Mouse (Mus musculus): ENCODE results near the gene Trank1. TPM values are rescaled to one million over a fixed set of nuclear protein-coding genes. Genes with fewer than 3 reads are reported as not detected.

Trank1 gene
- polyA plus RNA-seq, 1 experiment from 2014 or later, result 0.10 TPM

DNA sequence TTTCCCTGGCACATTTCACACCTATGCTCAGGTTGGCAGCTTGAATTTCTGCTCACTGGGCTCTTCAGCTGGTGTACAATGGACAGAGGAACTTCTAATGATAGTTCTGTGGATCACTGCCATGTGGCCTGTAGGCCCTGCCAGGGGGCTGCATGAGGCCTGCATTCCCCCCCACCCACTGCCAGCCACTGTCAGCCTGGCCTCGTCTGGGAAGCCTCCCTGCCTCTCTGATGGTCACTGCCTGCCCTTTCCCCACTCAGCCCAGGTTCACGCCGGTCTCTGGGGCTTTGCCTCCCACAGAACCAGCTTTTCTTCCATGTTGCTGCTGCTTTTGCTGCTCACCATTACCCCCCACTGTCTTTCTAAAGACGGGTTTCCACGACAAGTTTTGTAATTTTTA lies 83.7 kb downstream of the Trank1 start:
- H3K4me2 ChIP-seq, result no peak overlapping the region
- H3K4me3 ChIP-seq (replicated peaks), result no peak overlapping the region
- H3K9ac ChIP-seq (replicated peaks), result no peak overlapping the region
- no peak overlapping the region for H3K27ac ChIP-seq
- H3K4me1 ChIP-seq (replicated peaks), result no peaks in the 10 kb centered on the region
- no peaks in the 10 kb centered on the region for H3K9me3 ChIP-seq
- no peaks in the 10 kb centered on the region for H3K36me3 ChIP-seq
- ATAC-seq (ENCODE audit: insufficient number of reproducible peaks, insufficient read depth, low FRiP score, low TSS enrichment, low read depth), result no peak
- WGBS, result 68% methylated on average over 5 of the region's 5 CpGs
- no peaks in the 10 kb centered on the region; the same call in 1 of the 2 replicates for H3K27me3 ChIP-seq

DNA sequence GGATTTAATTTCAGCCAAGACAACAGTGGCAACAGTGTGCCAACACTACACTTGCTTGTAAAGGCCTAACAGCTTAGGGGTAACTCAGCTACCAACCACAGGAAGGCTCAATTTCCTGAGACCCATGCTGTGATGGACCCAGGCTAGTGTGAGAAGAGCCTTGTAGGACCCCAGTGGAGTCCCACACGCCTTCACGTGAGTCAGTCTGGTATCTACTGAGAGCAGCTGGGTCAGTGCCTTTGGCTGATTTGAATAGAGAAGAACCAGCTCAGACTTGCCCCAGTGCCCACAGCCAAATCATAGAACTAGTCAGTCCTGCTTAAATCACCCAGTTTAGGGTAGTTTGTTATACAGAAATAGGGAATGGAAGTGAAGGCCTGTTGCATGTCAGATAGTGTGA lies 86.5 kb downstream of the Trank1 start:
- no peak overlapping the region for H3K9ac ChIP-seq (replicated peaks)
- no peaks in the 10 kb centered on the region; the same call in 1 of the 2 replicates for H3K27me3 ChIP-seq
- ATAC-seq (ENCODE audit: insufficient number of reproducible peaks, insufficient read depth, low FRiP score, low TSS enrichment, low read depth), result no peak
- H3K4me1 ChIP-seq (replicated peaks), result no peaks in the 10 kb centered on the region
- H3K36me3 ChIP-seq, result no peaks in the 10 kb centered on the region
- no peaks in the 10 kb centered on the region for H3K9me3 ChIP-seq
- H3K4me2 ChIP-seq, result no peak overlapping the region
- H3K4me3 ChIP-seq (replicated peaks), result no peak overlapping the region
- H3K27ac ChIP-seq, result no peak overlapping the region
- 74% methylated on average over 2 of the region's 2 CpGs for WGBS

DNA sequence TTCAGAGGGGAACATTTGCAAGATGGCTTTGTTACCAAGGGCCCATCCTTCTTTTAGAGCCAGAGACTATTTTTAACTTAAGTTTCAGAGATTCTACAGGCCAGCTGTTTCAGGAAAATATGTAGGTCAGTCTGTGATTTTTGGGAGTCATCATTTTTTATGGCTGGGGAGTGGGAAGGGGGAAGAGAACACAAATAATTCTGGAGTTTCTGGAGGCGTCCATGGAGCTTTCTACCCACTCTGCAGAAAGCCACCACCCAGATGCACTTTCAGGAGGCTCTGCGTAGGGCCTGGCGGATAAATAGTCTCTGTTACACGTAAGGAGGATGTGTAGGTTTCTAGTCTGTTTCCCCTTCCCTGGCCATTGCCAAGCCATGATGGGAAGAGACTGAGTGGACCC lies 88.5 kb downstream of the Trank1 start:
- Histone ChIP-seq H3K36me3 (no peaks in the 10 kb centered on the region), H3K9me3 (no peaks in the 10 kb centered on the region), H3K27me3 (no peaks in the 10 kb centered on the region; the same call in 1 of the 2 replicates), H3K27ac (no peak overlapping the region), H3K4me1 (replicated peaks) (no peaks in the 10 kb centered on the region), H3K4me2 (no peak overlapping the region), H3K9ac (replicated peaks) (no peak overlapping the region), H3K4me3 (replicated peaks) (no peak overlapping the region)
- 76% methylated on average over 4 of the region's 4 CpGs for WGBS
- no peak for ATAC-seq (ENCODE audit: insufficient number of reproducible peaks, insufficient read depth, low FRiP score, low TSS enrichment, low read depth)

DNA sequence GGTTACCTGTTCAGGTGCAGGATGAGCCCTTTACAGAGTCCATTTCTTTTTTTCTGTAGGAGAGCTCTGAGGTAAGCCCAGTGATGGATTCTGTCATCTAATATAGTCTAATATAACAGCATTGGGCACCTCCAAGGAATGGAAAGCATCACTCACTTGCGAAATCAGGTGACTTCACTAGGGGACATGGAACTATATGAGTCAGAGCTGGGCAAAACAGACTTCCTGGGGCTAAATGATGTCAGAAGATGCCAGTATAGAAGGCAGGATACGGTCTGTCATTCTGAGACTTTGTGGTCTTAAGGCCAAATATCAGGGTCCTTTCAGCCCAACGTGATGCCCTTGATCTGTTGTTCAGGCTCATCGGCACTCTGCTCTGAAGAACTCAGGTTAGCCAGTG lies 91.6 kb downstream of the Trank1 start:
- Histone ChIP-seq H3K27ac (no peak overlapping the region), H3K36me3 (no peaks in the 10 kb centered on the region), H3K27me3 (no peaks in the 10 kb centered on the region; the same call in 1 of the 2 replicates), H3K9ac (replicated peaks) (no peak overlapping the region), H3K4me3 (replicated peaks) (no peak overlapping the region), H3K4me1 (replicated peaks) (no peaks in the 10 kb centered on the region), H3K4me2 (no peak overlapping the region), H3K9me3 (no peaks in the 10 kb centered on the region)
- 88% methylated on average over 4 of the region's 4 CpGs for WGBS
- ATAC-seq (ENCODE audit: insufficient number of reproducible peaks, insufficient read depth, low FRiP score, low TSS enrichment, low read depth), result no peak

DNA sequence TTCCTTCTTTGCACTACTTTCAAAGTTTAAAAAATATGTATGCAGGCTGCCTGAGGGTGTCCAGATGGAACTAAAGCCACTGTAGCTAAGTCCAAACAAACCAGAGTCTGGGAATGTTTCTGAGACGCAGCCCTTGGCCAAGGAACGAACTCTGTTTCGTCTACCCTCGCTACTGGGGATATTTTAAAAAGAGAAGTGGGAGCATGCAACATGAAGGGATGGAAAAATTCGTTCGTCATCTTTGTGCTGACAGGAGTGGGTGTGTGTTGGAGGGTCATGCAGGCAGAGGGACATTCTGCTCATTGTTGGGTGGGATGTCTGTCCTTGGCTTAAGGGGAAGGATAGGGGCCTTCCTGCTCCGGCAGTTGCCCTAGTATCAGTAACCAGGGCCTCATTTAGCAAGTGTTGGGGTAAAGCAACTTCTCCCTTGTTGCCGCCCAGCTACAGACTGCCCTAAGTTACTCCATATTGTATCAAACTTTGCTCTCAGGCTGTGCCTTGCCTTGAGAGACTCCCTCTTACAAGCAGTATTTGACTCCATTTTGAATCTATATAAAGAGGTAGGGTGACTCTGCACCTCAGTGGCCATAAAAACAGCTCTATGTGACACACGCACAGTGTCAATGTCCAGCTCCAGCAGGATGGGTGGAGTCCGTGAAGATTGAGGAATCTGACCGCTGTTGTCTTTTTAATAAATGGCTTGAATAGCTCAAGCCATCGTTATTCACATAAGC lies 93.0 kb downstream of the Trank1 start:
- no peaks in the 10 kb centered on the region for H3K36me3 ChIP-seq
- no peak overlapping the region for H3K9ac ChIP-seq (replicated peaks)
- no peaks in the 10 kb centered on the region for H3K4me1 ChIP-seq (replicated peaks)
- H3K9me3 ChIP-seq, result no peaks in the 10 kb centered on the region
- WGBS, result 83% methylated on average over 12 of the region's 12 CpGs
- no peaks in the 10 kb centered on the region; the same call in 1 of the 2 replicates for H3K27me3 ChIP-seq
- no peak overlapping the region for H3K4me3 ChIP-seq (replicated peaks)
- ATAC-seq (ENCODE audit: insufficient number of reproducible peaks, insufficient read depth, low FRiP score, low TSS enrichment, low read depth), result no peak
- no peak overlapping the region for H3K27ac ChIP-seq
- H3K4me2 ChIP-seq, result no peak overlapping the region

DNA sequence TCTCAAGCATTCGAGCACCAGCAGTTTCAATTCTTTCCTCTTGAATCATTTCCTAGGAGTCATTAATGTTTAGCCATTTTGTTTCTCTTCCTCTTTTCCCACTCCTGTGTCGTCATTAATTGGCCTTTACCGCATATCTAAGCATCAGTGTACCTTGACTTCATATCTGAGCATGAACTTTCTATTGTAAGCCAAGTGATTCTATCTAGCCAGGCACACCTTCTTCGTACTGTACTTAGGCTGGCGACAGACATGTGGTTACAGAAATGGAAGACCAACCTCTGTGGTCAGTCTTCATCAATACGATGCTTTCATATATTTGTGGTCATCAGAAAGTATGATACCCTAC lies 93.5 kb downstream of the Trank1 start:
- Histone ChIP-seq H3K4me2 (no peak overlapping the region), H3K9ac (replicated peaks) (no peak overlapping the region), H3K4me1 (replicated peaks) (no peaks in the 10 kb centered on the region), H3K36me3 (no peaks in the 10 kb centered on the region), H3K27me3 (no peaks in the 10 kb centered on the region; the same call in 1 of the 2 replicates), H3K4me3 (replicated peaks) (no peak overlapping the region), H3K9me3 (no peaks in the 10 kb centered on the region), H3K27ac (no peak overlapping the region)
- 89% methylated on average over 6 of the region's 6 CpGs for WGBS
- no peak for ATAC-seq (ENCODE audit: insufficient number of reproducible peaks, insufficient read depth, low FRiP score, low TSS enrichment, low read depth)

DNA sequence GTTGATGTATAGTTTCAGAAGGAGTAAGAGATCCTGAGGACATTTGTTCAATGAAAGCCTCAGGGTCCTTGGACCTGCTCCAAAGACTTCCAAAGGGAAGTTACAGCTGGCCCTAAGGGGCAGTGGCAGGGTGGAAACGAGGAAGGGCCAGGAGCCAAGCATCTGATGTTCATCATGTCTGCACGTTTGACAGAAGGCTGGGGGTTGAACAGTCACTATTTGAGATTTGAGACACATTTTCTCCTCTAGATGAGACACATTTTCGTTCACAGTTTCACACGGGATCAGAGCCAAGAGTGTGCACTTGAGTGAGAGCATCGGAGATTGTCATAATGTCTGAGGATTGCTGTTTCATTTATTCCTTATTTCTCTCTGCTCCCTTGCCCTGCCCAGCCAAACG lies 96.5 kb downstream of the Trank1 start:
- H3K9ac ChIP-seq (replicated peaks), result no peak overlapping the region
- no peak for ATAC-seq (ENCODE audit: insufficient number of reproducible peaks, insufficient read depth, low FRiP score, low TSS enrichment, low read depth)
- no peak overlapping the region for H3K4me3 ChIP-seq (replicated peaks)
- WGBS, result 72% methylated on average over 6 of the region's 6 CpGs
- no peaks in the 10 kb centered on the region for H3K36me3 ChIP-seq
- H3K27ac ChIP-seq, result no peak overlapping the region
- H3K4me2 ChIP-seq, result no peak overlapping the region
- no peaks in the 10 kb centered on the region; the same call in 1 of the 2 replicates for H3K27me3 ChIP-seq
- H3K9me3 ChIP-seq, result no peaks in the 10 kb centered on the region
- H3K4me1 ChIP-seq (replicated peaks), result peaks cover 7% of the 10 kb centered on the region; the same call in 1 of the 2 replicates

DNA sequence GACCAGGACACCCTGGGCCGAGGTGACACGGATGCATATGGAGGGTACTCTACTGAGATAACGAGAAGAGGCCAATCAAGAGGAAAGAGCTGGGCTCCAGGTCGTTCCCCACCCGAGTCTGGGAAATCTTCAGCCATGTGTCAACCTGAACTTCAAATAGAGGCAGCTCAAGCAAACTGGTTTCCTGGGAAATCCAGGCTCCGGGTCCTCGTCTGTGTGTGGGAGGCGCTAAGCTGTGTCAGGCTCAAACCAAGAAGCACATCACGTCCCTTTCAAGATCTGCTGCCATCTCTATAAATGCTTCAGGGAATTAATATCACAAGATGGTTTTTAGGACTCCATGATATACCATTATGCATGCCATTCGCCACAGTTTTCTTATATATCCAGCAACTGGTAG lies 96.9 kb downstream of the Trank1 start:
- H3K4me3 ChIP-seq (replicated peaks), result no peak overlapping the region
- no peak overlapping the region for H3K27ac ChIP-seq
- H3K27me3 ChIP-seq, result no peaks in the 10 kb centered on the region
- H3K4me2 ChIP-seq, result no peak overlapping the region
- H3K4me1 ChIP-seq (replicated peaks), result peaks cover 7% of the 10 kb centered on the region; the same call in 1 of the 2 replicates
- 77% methylated on average over 10 of the region's 10 CpGs for WGBS
- no peaks in the 10 kb centered on the region for H3K36me3 ChIP-seq
- H3K9me3 ChIP-seq, result no peaks in the 10 kb centered on the region
- no peak for ATAC-seq (ENCODE audit: insufficient number of reproducible peaks, insufficient read depth, low FRiP score, low TSS enrichment, low read depth)
- no peak overlapping the region for H3K9ac ChIP-seq (replicated peaks)

DNA sequence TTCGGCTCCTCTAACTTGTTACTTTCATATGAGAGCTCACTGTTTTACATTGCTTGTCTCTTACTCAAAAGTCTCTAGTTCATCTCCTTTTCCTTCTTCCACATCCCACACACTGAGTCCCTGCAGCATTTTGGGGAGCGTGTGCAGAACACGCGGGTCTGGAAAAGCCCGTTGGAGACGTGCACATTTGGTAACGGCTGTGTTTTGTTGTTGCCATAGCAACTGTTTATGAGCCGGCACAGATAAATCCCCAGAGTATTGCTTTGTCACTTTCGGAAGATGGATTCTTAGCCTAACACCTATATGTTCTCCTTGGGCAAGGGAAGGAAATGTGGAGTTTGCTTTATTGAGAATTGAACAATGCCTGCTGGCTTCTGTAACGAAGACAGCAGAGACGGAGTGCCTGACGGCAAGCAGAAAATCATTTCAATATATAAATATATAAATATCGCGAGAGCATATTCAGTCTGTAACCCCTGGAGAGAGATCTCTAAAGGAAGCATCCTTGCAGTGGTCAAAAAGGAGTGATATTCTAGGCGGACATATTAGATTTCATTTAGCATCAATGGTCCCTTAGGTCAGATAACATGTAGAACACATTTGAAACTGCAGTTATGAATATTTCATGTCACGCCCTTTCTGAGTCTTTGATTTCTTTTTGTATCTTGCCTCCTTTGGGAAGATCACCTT lies 101.1 kb downstream of the Trank1 start:
- Histone ChIP-seq H3K9ac (replicated peaks) (no peak overlapping the region), H3K4me1 (replicated peaks) (peaks cover 7% of the 10 kb centered on the region; the same call in 1 of the 2 replicates), H3K4me2 (no peak overlapping the region), H3K9me3 (no peaks in the 10 kb centered on the region), H3K4me3 (replicated peaks) (no peak overlapping the region), H3K36me3 (no peaks in the 10 kb centered on the region), H3K27me3 (no peaks in the 10 kb centered on the region), H3K27ac (no peak overlapping the region)
- no peak for ATAC-seq (ENCODE audit: insufficient number of reproducible peaks, insufficient read depth, low FRiP score, low TSS enrichment, low read depth)
- WGBS, result 70% methylated on average over 16 of the region's 16 CpGs

DNA sequence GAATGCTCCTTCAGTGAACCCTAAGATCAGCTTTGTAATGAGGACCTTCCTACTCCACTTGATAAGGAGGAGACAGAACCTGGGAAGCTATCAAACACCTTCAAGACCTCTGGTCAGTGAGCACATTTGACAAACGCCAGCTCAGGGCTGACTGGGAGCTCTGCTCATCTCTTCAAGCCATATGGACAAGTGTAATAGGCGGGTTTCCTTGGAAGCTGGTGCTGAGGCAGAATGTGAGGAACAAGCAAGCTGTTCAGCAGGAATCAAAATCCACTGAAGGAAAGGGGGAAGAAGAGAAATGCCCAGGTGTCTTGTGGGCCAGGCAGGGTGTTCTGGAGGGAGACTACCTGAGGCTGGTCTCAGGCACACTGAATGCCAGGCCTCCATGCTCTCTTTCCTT lies 110.3 kb downstream of the Trank1 start:
- H3K9me3 ChIP-seq, result no peaks in the 10 kb centered on the region
- WGBS, result 70% methylated on average over 2 of the region's 2 CpGs
- ATAC-seq (ENCODE audit: insufficient number of reproducible peaks, insufficient read depth, low FRiP score, low TSS enrichment, low read depth), result no peak
- H3K4me2 ChIP-seq, result no peak overlapping the region
- H3K27me3 ChIP-seq, result no peaks in the 10 kb centered on the region
- no peak overlapping the region for H3K27ac ChIP-seq
- H3K36me3 ChIP-seq, result no peaks in the 10 kb centered on the region
- no peak overlapping the region for H3K4me3 ChIP-seq (replicated peaks)
- no peaks in the 10 kb centered on the region for H3K4me1 ChIP-seq (replicated peaks)
- H3K9ac ChIP-seq (replicated peaks), result no peak overlapping the region

DNA sequence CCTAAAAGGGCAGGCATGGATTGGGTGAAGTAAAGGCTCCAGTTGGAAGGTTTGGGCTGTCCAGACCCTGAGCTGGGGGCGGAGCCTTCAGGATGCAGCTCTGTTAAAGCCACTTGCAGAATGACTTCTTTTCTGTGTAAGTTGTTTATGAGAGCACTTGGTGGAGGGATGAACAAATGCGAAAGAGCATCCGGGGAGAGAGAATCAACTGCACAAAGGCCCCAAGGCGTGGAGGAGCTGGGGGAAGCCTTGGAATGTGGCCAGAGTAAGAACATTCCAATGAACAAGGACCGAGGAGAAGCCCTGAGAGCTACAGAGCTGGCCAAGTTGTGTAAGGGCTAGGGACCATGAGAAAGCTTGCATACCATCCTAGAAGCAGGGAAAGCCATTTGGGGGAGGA lies 111.0 kb downstream of the Trank1 start:
- WGBS, result 77% methylated on average over 5 of the region's 5 CpGs
- no peak overlapping the region for H3K4me3 ChIP-seq (replicated peaks)

More for the DNA sequence above, 111.0 kb downstream of the Trank1 start:
- no peak overlapping the region for H3K9ac ChIP-seq (replicated peaks)
- H3K27me3 ChIP-seq, result no peaks in the 10 kb centered on the region
- H3K4me2 ChIP-seq, result no peak overlapping the region
- H3K4me1 ChIP-seq (replicated peaks), result no peaks in the 10 kb centered on the region
- H3K27ac ChIP-seq, result no peak overlapping the region
- ATAC-seq (ENCODE audit: insufficient number of reproducible peaks, insufficient read depth, low FRiP score, low TSS enrichment, low read depth), result no peak
- no peaks in the 10 kb centered on the region for H3K36me3 ChIP-seq
- no peaks in the 10 kb centered on the region for H3K9me3 ChIP-seq
